Mouse (Mus musculus) layer of hippocampus, adult 2 months (tissue): ENCODE measurements around the gene Tlk1. TPM values are rescaled to one million over a fixed set of nuclear protein-coding genes. Genes with fewer than 3 reads are reported as not detected.

Experiments
- DNase-seq, 2 experiments: peaks; one replicate each; pipeline ENCODE4 v3.0.0; 2022; ENCODE audit warnings: low spot score in 2 of 2
- H3K27ac ChIP-seq: fragments of 200-600 bp; 2 replicates; pipeline ENCODE4 v1.8.1; 2022
- H3K4me3 ChIP-seq: fragments of 200-600 bp; 2 replicates; pipeline ENCODE4 v1.8.1; 2022; ENCODE audit warnings: mild to moderate bottlenecking
- CTCF ChIP-seq: fragments of 200-600 bp; conservative IDR thresholded peaks from 2 replicates; pipeline ENCODE4 v1.8.1; 2022; ENCODE audit warnings: antibody characterized with exemption, mild to moderate bottlenecking, moderate library complexity
- total RNA-seq, 2 experiments: library from RNA; stranded (reverse); gene quantifications; 2 replicates each; pipeline ENCODE4 v1.2.3; 2021

The Tlk1 gene
- total RNA-seq, 2 experiments from 2014 or later, result 74.0 to 83.3 TPM

DNA sequence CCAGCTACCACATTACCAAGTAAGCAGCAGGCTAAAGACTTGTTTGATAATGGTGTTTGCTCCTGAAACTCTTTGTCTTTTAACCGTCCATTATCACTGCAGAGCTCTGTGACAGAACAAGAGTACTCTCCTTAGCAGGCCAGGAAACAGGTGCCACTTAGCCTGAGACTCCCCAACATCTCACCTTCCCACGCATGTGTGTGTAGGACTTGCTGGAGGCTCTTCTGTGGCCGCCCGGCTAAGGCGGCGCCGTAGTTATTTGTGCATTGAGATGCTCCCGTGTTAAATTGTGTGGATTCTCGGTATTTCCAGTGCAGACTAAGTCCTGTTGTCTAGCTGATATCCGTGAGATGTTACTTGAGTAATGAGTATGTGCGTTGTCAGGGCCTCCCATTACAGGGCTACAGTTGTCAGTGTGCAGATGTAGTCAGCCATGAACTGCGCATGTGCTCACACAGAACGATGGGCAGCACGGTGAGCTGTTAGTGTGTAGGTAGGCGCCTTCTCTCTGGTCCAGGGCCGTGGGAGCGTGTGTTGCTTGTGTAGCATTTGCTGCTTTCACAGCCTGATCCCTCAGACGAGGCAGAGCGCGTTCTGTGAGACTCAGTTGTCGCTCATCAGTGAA is 137.0 kb downstream of the Tlk1 start:
- Histone ChIP-seq H3K4me3 (no peak overlapping the region), H3K27ac (no peak overlapping the region)
- no peak for TF ChIP-seq CTCF
- DNase-seq, result no peak

DNA sequence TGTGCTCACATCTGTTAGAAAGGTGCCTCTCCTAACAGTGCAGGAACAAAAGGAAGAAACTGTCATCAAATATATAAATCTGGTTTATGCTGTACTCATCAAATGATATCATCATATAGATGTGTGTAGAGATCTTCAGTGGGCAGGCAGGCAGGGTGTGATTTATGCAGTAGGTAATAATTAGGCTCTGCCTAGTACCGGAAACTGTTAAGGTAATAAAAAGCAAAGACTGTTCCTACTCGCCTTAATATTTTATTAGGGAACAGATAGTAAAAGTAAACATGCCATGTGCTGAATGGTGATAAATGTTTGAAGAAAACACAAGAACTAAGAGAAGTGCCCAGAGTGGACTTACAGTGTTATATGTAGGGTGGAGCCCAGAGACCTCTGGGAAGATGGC is 143.2 kb downstream of the Tlk1 start:
- TF ChIP-seq CTCF, result no peak
- Histone ChIP-seq H3K4me3 (no peak overlapping the region), H3K27ac (no peak overlapping the region)
- no peak for DNase-seq

DNA sequence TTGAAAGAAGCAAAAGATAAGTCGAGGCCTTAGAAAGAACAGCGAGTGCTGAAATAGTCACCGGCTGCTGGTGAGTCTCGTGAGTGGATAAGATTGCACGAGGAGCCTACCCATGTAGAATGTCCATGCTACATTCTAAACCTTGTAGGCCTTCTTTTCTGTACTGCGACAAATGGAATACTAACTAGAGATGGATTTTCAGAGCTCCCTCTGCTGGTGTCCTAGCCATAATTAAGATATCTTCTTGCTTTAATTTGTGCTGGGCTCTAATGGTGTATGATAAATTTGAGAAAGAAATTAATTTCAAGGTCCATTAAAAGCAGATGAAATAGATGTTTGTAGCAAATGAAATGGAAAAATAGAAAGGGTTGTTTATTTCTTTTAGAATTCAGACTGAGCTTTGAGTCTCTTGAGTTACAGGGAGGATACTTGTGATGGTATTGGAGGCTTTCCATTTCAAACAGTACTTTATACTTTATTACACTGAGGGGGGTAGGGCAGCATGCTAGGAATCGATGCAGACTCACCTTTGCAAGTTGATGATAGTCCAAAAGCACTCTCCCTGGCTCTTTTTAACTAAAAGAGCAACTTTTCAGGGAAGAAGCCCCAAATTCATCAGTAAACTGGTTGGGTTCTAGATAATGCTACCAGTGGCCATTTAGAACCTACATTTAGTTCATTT is 151.9 kb downstream of the Tlk1 start:
- peak; percentile 77 for TF ChIP-seq CTCF
- no peak overlapping the region for H3K4me3 ChIP-seq
- H3K27ac ChIP-seq, result peak overlapping the region; percentile 66; the same call in 1 of the 2 replicates
- no peak for DNase-seq

DNA sequence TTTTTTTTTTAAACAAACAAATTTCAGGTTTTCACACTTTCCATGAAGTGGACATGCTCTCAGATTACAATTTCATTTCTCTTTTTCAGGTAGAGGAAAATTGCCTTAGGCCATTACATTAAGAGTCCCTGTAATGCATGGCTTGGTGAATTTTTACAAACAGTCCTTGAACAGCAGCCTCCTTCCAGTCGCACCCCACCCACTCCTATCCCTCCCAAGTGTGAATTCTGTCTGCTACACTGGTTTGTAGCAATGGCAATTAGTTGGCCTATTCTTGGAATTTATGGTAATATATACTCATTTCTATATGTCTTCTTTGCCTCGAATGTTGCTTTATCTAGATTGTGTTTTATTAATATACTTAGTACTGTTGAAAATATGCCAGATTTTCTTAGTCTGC is 153.1 kb downstream of the Tlk1 start:
- H3K4me3 ChIP-seq, result no peak overlapping the region
- no peak for DNase-seq
- no peak for TF ChIP-seq CTCF
- H3K27ac ChIP-seq, result peak overlapping the region; percentile 33

DNA sequence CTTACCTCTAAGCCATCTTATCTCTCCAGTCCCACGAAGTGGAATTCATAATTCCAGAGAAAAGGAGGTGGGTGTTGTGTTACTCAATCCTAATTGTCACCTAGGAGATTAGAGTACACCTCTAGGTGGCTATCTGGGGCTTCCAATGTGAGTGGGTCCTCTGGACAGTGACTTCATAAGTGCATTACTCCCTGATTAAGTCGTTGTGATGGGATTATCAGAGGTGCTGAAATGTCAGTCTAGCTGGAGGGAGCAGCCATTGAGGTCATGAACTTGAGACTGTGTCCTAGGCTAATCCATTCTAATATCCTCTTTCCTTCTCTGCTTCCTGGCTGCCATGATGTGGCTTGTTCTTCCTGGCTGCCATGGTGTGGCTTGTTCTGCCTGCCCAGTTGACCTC is 155.6 kb downstream of the Tlk1 start:
- no peak for TF ChIP-seq CTCF
- H3K4me3 ChIP-seq, result no peak overlapping the region
- DNase-seq, result no peak
- H3K27ac ChIP-seq, result no peak overlapping the region

DNA sequence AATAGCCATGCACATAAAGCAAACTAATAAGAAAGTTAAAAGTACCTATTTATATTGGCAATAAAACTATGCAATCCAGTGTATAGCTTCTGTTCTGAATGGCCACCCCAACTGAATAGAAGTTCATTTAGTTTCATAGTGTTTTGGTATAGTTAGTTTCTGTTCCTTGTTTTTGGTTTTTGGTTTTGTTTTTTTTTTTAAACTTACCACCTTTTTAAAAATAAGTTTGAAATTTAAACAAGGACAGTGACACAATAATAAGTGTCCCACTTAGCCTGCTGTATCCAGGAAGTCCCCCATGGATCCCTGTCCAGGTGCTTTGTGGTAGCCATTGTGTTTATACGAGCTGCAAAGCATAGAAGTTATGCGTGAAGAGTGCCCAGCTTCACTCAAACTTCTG is 156.3 kb downstream of the Tlk1 start:
- Histone ChIP-seq H3K4me3 (no peak overlapping the region), H3K27ac (no peak overlapping the region)
- no peak for TF ChIP-seq CTCF
- DNase-seq, result no peak

DNA sequence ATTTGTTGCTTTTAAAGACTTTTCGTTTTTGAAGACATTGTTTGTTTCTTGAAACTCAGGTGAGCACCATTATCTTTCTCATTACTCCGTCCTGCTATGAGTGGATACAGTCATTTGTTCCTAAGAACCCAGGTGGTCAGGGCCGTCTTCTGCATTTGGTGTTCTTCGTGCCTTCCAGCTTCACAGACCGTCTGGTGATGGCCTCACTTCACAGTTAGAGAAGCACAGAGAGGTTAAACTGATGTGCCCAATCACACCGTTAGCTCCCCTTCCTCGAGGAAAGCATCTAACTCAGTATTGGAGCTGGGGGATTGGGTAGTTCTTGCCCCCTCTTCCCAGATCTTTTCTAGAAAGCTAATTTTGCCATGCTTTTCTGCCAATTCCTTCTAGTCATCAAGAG is 158.5 kb downstream of the Tlk1 start:
- no peak for TF ChIP-seq CTCF
- H3K4me3 ChIP-seq, result no peak overlapping the region
- DNase-seq, result no peak
- no peak overlapping the region for H3K27ac ChIP-seq

DNA sequence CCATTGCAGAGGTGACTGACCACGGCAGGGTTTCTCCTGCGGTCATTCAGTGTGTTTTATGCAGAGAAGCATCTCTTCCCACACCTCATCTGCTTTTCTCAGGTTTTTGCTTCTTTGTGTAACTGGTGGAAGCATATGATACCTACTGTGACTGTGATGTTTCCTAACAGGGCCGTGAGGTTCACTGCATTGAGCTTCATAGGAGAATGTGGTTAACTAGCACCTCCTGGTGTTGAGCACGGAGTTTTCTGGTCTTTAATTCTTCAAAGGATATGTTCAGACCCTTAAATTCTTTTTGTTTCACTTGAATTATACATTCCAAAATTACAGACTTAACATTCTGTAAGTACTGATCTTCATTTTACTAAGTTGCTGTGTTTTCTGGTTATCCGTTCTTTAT is 161.8 kb downstream of the Tlk1 start:
- DNase-seq, result no peak
- Histone ChIP-seq H3K27ac (0 out of 2 replicates have a peak overlapping the region, but pooled peaks have one; percentile 3), H3K4me3 (no peak overlapping the region)
- TF ChIP-seq CTCF, result peak; percentile 63

Other genes with a start within 250 kb of the Tlk1 start
- gene Gorasp2, start 164.2 kb downstream of the Tlk1 start, total RNA-seq, result 100 to 1,000 TPM; 105 to 108 TPM
- gene Gm26558, start 163.6 kb downstream of the Tlk1 start, total RNA-seq, result not detected
- 10 to 100 TPM; 13.3 TPM for gene Dcaf17, start 229.6 kb upstream of the Tlk1 start, total RNA-seq
- 10 to 100 TPM; 15.7 to 16.6 TPM for gene Mettl8, start 229.9 kb upstream of the Tlk1 start, total RNA-seq